Mouse (Mus musculus): ENCODE data around the gene Nol4l. TPM values are rescaled to one million over a fixed set of nuclear protein-coding genes. Genes with fewer than 3 reads are reported as not detected.
A peak's percentile ranks its signal among the peaks of the same experiment; 100 is the strongest.

Gene Nol4l
- polyA plus RNA-seq, 1 experiment, result 24.3 TPM

DNA sequence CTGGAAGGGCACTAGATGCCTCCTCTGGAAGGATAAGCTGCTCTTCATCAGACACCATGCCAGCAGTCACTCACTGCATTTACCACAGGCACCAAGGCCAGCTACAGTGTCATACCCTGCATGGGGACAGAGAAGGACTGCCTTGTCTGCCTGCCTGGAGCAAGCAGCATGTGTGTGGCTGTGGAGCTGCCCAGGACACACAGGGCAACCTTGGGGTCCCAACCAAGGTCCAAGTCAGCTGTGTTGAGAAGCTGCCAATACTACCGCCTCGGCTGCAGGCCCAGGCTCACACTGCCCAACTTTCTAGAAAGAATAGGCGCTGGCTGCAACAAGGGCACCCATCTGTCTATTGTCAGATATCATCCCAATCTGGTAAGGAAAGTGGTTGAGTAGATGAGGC, 106.7 kb downstream of the Nol4l start:
- no peaks in the 10 kb centered on the region for H3K27me3 ChIP-seq (ENCODE audit: control insufficient read depth, insufficient read depth, low read length)
- 38% methylated on average over 3 of the region's 3 CpGs for WGBS
- no peak for DNase-seq
- no peak overlapping the region for H3K27ac ChIP-seq (ENCODE audit: insufficient read depth, low read length)
- TF ChIP-seq CTCF (IDR thresholded peaks at IDR 0.05; ENCODE audit: borderline replicate concordance, insufficient read depth, low read depth, low read length) (no peak), POLR2A (IDR thresholded peaks at IDR 0.05; ENCODE audit: borderline replicate concordance, insufficient read depth, low read length) (no peak)
- H3K4me1 ChIP-seq (ENCODE audit: control insufficient read depth, insufficient read depth, low read length), result peaks cover 13% of the 10 kb centered on the region
- H3K4me3 ChIP-seq (replicated peaks; ENCODE audit: insufficient read depth, low read depth, low read length), result no peak overlapping the region

DNA sequence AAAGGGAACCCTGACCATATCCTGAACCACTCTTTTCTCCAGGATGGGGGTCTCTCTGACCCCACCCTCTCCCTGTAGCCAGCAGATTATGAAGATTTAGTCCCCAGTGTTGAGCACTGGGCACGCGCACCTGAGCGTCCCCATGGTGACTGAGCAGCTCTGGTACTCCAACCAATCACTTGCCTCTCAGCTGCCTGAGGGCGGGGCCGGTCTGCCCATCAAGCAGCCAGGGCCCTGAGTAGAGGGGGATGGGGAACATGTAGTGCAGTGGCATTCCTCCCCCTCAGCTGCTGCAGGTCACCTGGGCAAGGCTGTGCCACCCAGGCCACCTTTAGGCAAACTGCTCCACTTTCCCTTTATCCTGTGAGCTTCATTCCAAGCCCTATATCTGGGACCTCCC, 107.7 kb downstream of the Nol4l start:
- Histone ChIP-seq H3K27ac (ENCODE audit: insufficient read depth, low read length) (no peak overlapping the region), H3K4me3 (replicated peaks; ENCODE audit: insufficient read depth, low read depth, low read length) (no peak overlapping the region), H3K27me3 (ENCODE audit: control insufficient read depth, insufficient read depth, low read length) (no peaks in the 10 kb centered on the region), H3K4me1 (ENCODE audit: control insufficient read depth, insufficient read depth, low read length) (peaks cover 13% of the 10 kb centered on the region)
- TF ChIP-seq CTCF (IDR thresholded peaks at IDR 0.05; ENCODE audit: borderline replicate concordance, insufficient read depth, low read depth, low read length) (no peak), POLR2A (IDR thresholded peaks at IDR 0.05; ENCODE audit: borderline replicate concordance, insufficient read depth, low read length) (no peak)
- DNase-seq, result no peak
- WGBS, result 50% methylated on average over 5 of the region's 5 CpGs

DNA sequence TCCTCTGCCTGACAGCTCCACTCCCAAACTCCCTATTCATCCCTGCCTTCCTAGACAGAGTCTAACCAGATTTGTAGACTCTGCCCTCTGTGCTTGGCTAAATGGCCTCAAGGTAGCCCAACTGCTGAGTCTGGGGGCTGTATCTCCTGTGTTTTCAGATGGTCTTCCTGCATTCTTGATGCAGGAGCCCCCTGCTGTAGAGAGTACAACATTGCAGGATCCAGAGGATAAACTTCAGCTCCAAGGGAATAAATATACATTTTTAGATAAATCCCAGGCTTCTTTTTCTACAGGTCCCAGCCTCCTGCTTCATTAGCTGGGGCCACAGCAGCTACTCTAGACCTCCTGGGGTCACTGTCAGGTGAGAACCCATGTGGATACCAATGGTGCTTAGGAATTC, 108.5 kb downstream of the Nol4l start:
- no peak for TF ChIP-seq POLR2A (IDR thresholded peaks at IDR 0.05; ENCODE audit: borderline replicate concordance, insufficient read depth, low read length)
- peak; percentile 19; the same call in 1 of the 2 replicates for TF ChIP-seq CTCF (IDR thresholded peaks at IDR 0.05; ENCODE audit: borderline replicate concordance, insufficient read depth, low read depth, low read length)
- Histone ChIP-seq H3K27ac (ENCODE audit: insufficient read depth, low read length) (no peak overlapping the region), H3K27me3 (ENCODE audit: control insufficient read depth, insufficient read depth, low read length) (no peaks in the 10 kb centered on the region), H3K4me3 (replicated peaks; ENCODE audit: insufficient read depth, low read depth, low read length) (no peak overlapping the region), H3K4me1 (ENCODE audit: control insufficient read depth, insufficient read depth, low read length) (peaks cover 13% of the 10 kb centered on the region)
- DNase-seq, result no peak

DNA sequence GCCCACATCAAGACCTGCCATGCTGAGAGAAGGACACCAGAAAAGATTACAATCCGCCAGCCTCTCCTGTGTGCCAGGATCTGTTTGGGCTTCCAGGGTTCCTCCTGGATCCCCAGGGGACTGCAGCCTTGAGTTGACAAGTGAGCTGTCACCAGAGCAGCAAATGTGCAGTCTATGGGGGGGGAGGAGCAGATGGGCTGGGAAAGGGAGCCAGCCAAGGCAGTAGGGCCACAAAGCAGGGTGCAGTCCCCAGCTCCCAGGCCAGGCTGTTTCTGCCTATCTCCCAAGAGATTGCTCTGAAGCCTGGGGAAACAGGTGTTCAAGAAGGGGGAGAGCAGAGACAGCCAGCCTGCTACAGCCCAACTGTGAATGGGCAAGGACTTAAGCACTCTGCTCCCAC, 111.4 kb downstream of the Nol4l start:
- no peak for DNase-seq
- WGBS, result 28% methylated on average over 1 of the region's 1 CpGs
- Histone ChIP-seq H3K4me1 (ENCODE audit: control insufficient read depth, insufficient read depth, low read length) (peaks cover 5% of the 10 kb centered on the region), H3K4me3 (replicated peaks; ENCODE audit: insufficient read depth, low read depth, low read length) (no peak overlapping the region), H3K27me3 (ENCODE audit: control insufficient read depth, insufficient read depth, low read length) (no peaks in the 10 kb centered on the region), H3K27ac (ENCODE audit: insufficient read depth, low read length) (no peak overlapping the region)
- TF ChIP-seq CTCF (IDR thresholded peaks at IDR 0.05; ENCODE audit: borderline replicate concordance, insufficient read depth, low read depth, low read length) (no peak), POLR2A (IDR thresholded peaks at IDR 0.05; ENCODE audit: borderline replicate concordance, insufficient read depth, low read length) (no peak)

DNA sequence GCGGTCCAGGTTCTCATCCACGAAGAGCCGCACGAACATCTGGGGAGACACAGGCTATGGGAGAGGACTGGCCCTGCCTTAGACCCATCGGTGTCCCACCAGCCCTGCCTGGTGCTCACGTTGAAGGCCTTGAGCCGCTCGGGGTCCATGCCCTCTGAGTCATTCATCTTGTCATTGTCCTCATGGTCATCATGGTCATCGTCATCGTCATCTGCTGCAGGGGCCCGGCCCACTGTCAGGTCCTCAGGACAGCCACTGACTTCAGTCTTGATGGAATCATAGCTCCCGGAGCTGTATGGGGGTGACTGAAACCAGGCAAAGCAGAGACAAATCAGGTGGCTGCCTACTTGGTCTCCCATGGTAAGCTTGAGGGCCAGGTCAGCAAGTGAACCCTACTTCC, 111.9 kb downstream of the Nol4l start:
- WGBS, result 97% methylated on average over 12 of the region's 12 CpGs
- no peaks in the 10 kb centered on the region for H3K27me3 ChIP-seq (ENCODE audit: control insufficient read depth, insufficient read depth, low read length)
- no peak for TF ChIP-seq CTCF (IDR thresholded peaks at IDR 0.05; ENCODE audit: borderline replicate concordance, insufficient read depth, low read depth, low read length)
- TF ChIP-seq POLR2A (IDR thresholded peaks at IDR 0.05; ENCODE audit: borderline replicate concordance, insufficient read depth, low read length), result no peak
- H3K4me1 ChIP-seq (ENCODE audit: control insufficient read depth, insufficient read depth, low read length), result peaks cover 5% of the 10 kb centered on the region
- no peak for DNase-seq
- no peak overlapping the region for H3K4me3 ChIP-seq (replicated peaks; ENCODE audit: insufficient read depth, low read depth, low read length)
- no peak overlapping the region for H3K27ac ChIP-seq (ENCODE audit: insufficient read depth, low read length)

DNA sequence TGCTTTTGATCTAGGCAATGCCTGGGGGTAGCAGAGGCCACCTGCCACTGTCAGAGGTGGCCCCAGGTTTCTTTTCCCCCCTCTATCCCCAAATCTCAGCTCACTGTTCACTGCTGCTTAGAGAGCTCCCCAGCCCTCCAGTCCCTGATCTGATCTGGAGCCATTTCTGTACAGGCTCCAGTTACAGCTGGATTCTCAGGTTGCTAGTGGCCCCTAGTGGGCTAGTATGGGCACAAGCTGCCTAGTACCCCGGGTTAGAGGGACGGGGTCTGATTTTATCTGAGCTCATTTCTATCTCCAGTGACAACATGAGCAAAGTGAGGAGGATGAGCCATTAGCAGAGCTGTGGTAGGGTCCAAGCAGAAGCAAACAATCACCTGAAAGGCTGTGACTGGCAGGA, 115.2 kb downstream of the Nol4l start:
- H3K4me1 ChIP-seq (ENCODE audit: control insufficient read depth, insufficient read depth, low read length), result peaks cover 8% of the 10 kb centered on the region
- 30% methylated on average over 2 of the region's 2 CpGs for WGBS
- TF ChIP-seq POLR2A (IDR thresholded peaks at IDR 0.05; ENCODE audit: borderline replicate concordance, insufficient read depth, low read length) (no peak), CTCF (IDR thresholded peaks at IDR 0.05; ENCODE audit: borderline replicate concordance, insufficient read depth, low read depth, low read length) (peak; percentile 31; the same call in 1 of the 2 replicates)

DNA sequence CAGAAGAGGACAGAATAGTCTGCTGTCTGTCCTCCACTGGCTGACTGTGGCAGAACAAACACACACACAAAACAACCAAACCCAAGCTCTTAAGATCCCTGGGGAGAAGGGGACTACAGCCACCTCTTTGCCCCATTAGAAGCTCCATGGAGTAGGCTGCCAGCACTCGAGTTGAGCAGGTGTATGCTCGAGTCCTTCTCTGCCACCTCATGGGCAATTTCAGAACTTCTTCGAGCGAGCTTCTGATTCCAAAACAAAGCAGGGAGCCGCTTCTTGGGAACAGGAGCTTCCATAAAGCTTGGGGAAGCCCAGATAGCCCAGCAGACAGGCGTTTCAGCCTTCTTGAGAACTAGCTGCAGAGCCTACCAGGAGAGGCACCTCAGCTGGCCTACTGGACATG, 117.2 kb downstream of the Nol4l start:
- H3K4me1 ChIP-seq (ENCODE audit: control insufficient read depth, insufficient read depth, low read length), result peaks cover 3% of the 10 kb centered on the region; the same call in 1 of the 2 replicates
- 56% methylated on average over 6 of the region's 6 CpGs for WGBS
- no peak for TF ChIP-seq CTCF (IDR thresholded peaks at IDR 0.05; ENCODE audit: borderline replicate concordance, insufficient read depth, low read depth, low read length)
- no peak for TF ChIP-seq POLR2A (IDR thresholded peaks at IDR 0.05; ENCODE audit: borderline replicate concordance, insufficient read depth, low read length)
- H3K27ac ChIP-seq (ENCODE audit: insufficient read depth, low read length), result no peak overlapping the region
- no peak for DNase-seq
- H3K4me3 ChIP-seq (replicated peaks; ENCODE audit: insufficient read depth, low read depth, low read length), result no peak overlapping the region
- H3K27me3 ChIP-seq (ENCODE audit: control insufficient read depth, insufficient read depth, low read length), result no peaks in the 10 kb centered on the region

More for the DNA sequence above, 115.2 kb downstream of the Nol4l start:
- H3K4me3 ChIP-seq (replicated peaks; ENCODE audit: insufficient read depth, low read depth, low read length), result no peak overlapping the region
- no peak for DNase-seq
- no peak overlapping the region for H3K27ac ChIP-seq (ENCODE audit: insufficient read depth, low read length)
- no peaks in the 10 kb centered on the region for H3K27me3 ChIP-seq (ENCODE audit: control insufficient read depth, insufficient read depth, low read length)

DNA sequence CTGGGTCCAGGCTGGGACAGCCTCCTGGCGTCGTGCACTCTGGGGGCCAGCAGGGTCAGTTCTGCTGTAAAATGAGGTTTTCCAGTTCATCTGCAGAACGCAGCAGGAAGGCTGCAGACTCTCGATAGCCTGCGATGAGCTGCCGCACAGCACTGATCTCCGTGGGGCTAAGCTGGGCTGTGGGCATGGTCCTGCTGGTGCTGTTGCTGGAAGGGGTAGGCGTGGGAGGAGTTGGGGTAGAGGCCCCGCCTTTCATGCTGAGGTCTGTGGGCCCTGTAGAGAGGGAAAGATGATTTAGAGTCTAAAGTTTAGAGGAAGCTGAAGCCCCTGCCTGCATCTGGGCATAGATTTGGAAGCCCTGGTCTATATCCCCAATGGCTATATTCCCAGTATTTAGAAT, 118.2 kb downstream of the Nol4l start:
- TF ChIP-seq CTCF (IDR thresholded peaks at IDR 0.05; ENCODE audit: borderline replicate concordance, insufficient read depth, low read depth, low read length) (no peak), POLR2A (IDR thresholded peaks at IDR 0.05; ENCODE audit: borderline replicate concordance, insufficient read depth, low read length) (no peak)
- Histone ChIP-seq H3K27me3 (ENCODE audit: control insufficient read depth, insufficient read depth, low read length) (no peaks in the 10 kb centered on the region), H3K27ac (ENCODE audit: insufficient read depth, low read length) (no peak overlapping the region), H3K4me3 (replicated peaks; ENCODE audit: insufficient read depth, low read depth, low read length) (no peak overlapping the region), H3K4me1 (ENCODE audit: control insufficient read depth, insufficient read depth, low read length) (peaks cover 3% of the 10 kb centered on the region; the same call in 1 of the 2 replicates)
- WGBS, result 35% methylated on average over 9 of the region's 9 CpGs
- no peak for DNase-seq

All from cerebellum, adult 2 months (tissue).